Mouse (Mus musculus) cerebellum, postnatal 14 days (tissue): Measurements from ENCODE around the gene Kcnn3.
A peak's percentile ranks its signal among the peaks of the same experiment; 100 is the strongest.

Experiments
- DNase-seq, 2 experiments: peaks; one replicate each; pipeline ENCODE4 v3.0.0; 2021; ENCODE audit warnings: mixed read lengths in 2 of 2

The Kcnn3 gene

GRCm38 (mm10) chr3:89686031-89686430 is 166.1 kb downstream of the Kcnn3 start:
- DNase-seq = no peak

GRCm38 (mm10) chr3:89688694-89689581 is 169.0 kb downstream of the Kcnn3 start:
- peak; percentile 98 for DNase-seq

- no peak for DNase-seq
Observed at GRCm38 (mm10) chr3:89691776-89692175, 171.8 kb downstream of the Kcnn3 start.

GRCm38 (mm10) chr3:89696152-89696821 is 176.3 kb downstream of the Kcnn3 start:
- no peak for DNase-seq

- DNase-seq = no peak
Observed at GRCm38 (mm10) chr3:89698958-89699357, 179.0 kb downstream of the Kcnn3 start.

- no peak for DNase-seq
Observed at GRCm38 (mm10) chr3:89700461-89700860, 180.5 kb downstream of the Kcnn3 start.

- no peak for DNase-seq
Observed at GRCm38 (mm10) chr3:89703596-89703995, 183.6 kb downstream of the Kcnn3 start.

GRCm38 (mm10) chr3:89704064-89704463 is 184.1 kb downstream of the Kcnn3 start:
- DNase-seq = no peak

GRCm38 (mm10) chr3:89714359-89715206 is 194.6 kb downstream of the Kcnn3 start, which contains the start of gene Adar:
Adar (plus strand) TSS chr3:89715022.
- peak; percentile 91 to 94 for DNase-seq

GRCm38 (mm10) chr3:89715207-89715966 is 195.4 kb downstream of the Kcnn3 start:
- peak; percentile 82 to 86 for DNase-seq

GRCm38 (mm10) chr3:89715967-89716256 is 195.9 kb downstream of the Kcnn3 start:
- DNase-seq = no peak

- DNase-seq = no peak
Observed at GRCm38 (mm10) chr3:89722032-89722431, 202.1 kb downstream of the Kcnn3 start.

- DNase-seq = no peak
Observed at GRCm38 (mm10) chr3:89723400-89724084, 203.6 kb downstream of the Kcnn3 start.
